Mouse (Mus musculus): ENCODE results near the gene Smoc2.

GRCm38 (mm10) chr17:14295146-14295545, 15.8 kb downstream of the Smoc2 start:
- TF ChIP-seq CTCF (IDR thresholded peaks at IDR 0.05; ENCODE audit: borderline replicate concordance, extremely low read depth, insufficient read depth, insufficient read length) (no peak), POLR2A (IDR thresholded peaks at IDR 0.05; ENCODE audit: borderline replicate concordance, extremely low read depth, insufficient read depth, insufficient read length, poor library complexity, severe bottlenecking) (no peak)
